Mouse (Mus musculus): ENCODE measurements at regions not wholly inside any gene's neighbourhood (a gene's known extent, or its start where the extent isn't known, plus 50 kb on each side); places are given as distances from the start of the nearest gene placed in this dataset.

GRCm38 (mm10) chr12:85548076-85548475, 50.8 kb upstream of the Jdp2 start:
- DNase-seq (ENCODE audit: low read depth, low spot score) (no peak), ATAC-seq (no peak)
- no peak for TF ChIP-seq CTCF (IDR thresholded peaks at IDR 0.05)
- ChIA-PET POLR2A (no interaction called here), CTCF (interaction anchor here (0.5 kb wide), 1 partner anchor 24 kb away, joined by 3 read pairs; no protein-coding TSS in a partner anchor)
- in situ Hi-C loops (cut with MboI; ENCODE audit: low pct_unique_long_range_greater_than_20kb), result no loop called here
- H3K27me3 ChIP-seq, result no peaks in the 10 kb centered on the region
